Mouse (Mus musculus) forebrain, embryonic 13.5 days (tissue): ENCODE results near the gene Lamc2. TPM values are rescaled to one million over a fixed set of nuclear protein-coding genes. Genes with fewer than 3 reads are reported as not detected.

Experiments used
- ATAC-seq: fragments of 200-750 bp; cut with Nextera tagmentation; 2 replicates; pipeline ENCODE4 v1.8.0; 2017
- H3K27ac ChIP-seq: fragments of 300-500 bp; sonication (generic); 2 replicates; pipeline ENCODE4 v1.5.1; 2015; ENCODE audit warnings: inconsistent platforms, mild to moderate bottlenecking, moderate library complexity
- H3K27me3 ChIP-seq: fragments of 300-500 bp; sonication (generic); 2 replicates; pipeline ENCODE4 v1.6.1; 2015; ENCODE audit warnings: mild to moderate bottlenecking, inconsistent platforms
- H3K36me3 ChIP-seq: fragments of 300-500 bp; sonication (generic); 2 replicates; pipeline ENCODE4 v1.6.1; 2015; ENCODE audit warnings: mild to moderate bottlenecking, inconsistent platforms; ENCODE audit not compliant: poor library complexity, severe bottlenecking
- H3K4me1 ChIP-seq: fragments of 300-500 bp; sonication (generic); 2 replicates; pipeline ENCODE4 v1.6.1; 2015; ENCODE audit warnings: inconsistent platforms
- H3K4me2 ChIP-seq: fragments of 300-500 bp; sonication (generic); 2 replicates; pipeline ENCODE4 v1.6.1; 2015; ENCODE audit warnings: inconsistent platforms, mild to moderate bottlenecking, moderate library complexity
- H3K4me3 ChIP-seq: fragments of 300-500 bp; sonication (generic); 2 replicates; pipeline ENCODE4 v1.5.1; 2015; ENCODE audit warnings: mild to moderate bottlenecking, inconsistent platforms
- H3K9ac ChIP-seq: fragments of 300-500 bp; sonication (generic); 2 replicates; pipeline ENCODE4 v1.6.1; 2015; ENCODE audit warnings: mild to moderate bottlenecking, inconsistent platforms
- H3K9me3 ChIP-seq: fragments of 300-500 bp; sonication (generic); replicated peaks from 2 replicates; pipeline ENCODE4 v1.6.1; 2016; ENCODE audit warnings: inconsistent platforms
- WGBS: fragments of 180-500 bp; shearing (Covaris S2); methylation state at CpG from one replicate; pipeline ENCODE4 v1.1.7; 2015; 5-methylcytosine and 5-hydroxymethylcytosine counted together
- polyA plus RNA-seq: library from polyadenylated mRNA; unstranded; fragments of >200 nt; fragmentation: Nextera tagmentation; extraction: Ambion mirVana; gene quantifications from 2 replicates; pipeline ENCODE4 v1.2.1, GENCODE M21; 2015

Gene Lamc2
- polyA plus RNA-seq, 1 experiment from 2014 or later: 0.14 TPM

DNA sequence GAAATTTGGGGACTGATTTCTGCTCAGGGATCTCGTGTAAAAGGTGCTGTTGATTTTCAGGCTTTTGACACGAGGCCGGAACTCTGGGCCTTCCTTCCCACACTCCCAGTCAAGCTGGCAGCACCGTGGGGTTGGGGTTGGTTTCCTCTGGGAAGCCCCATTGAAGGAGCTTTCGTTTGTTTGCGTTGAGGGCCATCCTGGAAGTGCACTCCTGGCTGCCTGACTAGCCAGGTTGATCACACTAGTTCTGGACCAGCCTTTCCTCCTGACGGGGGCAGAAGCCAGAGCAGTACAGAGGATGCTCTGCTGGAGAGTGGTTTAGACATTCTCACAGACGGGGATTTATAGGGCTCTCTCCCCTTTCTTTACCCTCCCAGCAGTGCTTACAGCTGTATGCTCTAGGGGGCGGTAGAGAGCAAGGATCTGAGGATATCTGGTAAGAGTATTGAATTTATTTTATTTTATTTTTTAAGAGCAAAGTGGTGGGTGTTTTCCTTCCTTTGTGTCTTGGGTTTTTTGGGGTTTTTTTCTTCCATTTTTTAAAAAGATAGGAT, 84.8 kb downstream of the Lamc2 start:
- H3K4me3 ChIP-seq: no peak overlapping the region
- no peaks in the 10 kb centered on the region for H3K4me1 ChIP-seq
- no peak overlapping the region for H3K4me2 ChIP-seq
- no peak overlapping the region for H3K9ac ChIP-seq
- no peaks in the 10 kb centered on the region for H3K9me3 ChIP-seq
- H3K27ac ChIP-seq: no peak overlapping the region
- WGBS: 41% methylated on average over 9 of the region's 9 CpGs
- H3K36me3 ChIP-seq: no peaks in the 10 kb centered on the region
- no peak; the same call in 1 of the 2 replicates for ATAC-seq
- no peaks in the 10 kb centered on the region for H3K27me3 ChIP-seq

GRCm38 (mm10) chr1:153100912-153101311, 85.3 kb downstream of the Lamc2 start:
- no peaks in the 10 kb centered on the region for H3K4me1 ChIP-seq
- H3K9me3 ChIP-seq: no peaks in the 10 kb centered on the region
- no peak overlapping the region for H3K9ac ChIP-seq
- no peak for ATAC-seq
- H3K27me3 ChIP-seq: 0 out of 2 replicates have a peak, but pooled peaks cover under 1% of the 10 kb centered on the region
- 62% methylated on average over 9 of the region's 9 CpGs for WGBS
- no peak overlapping the region for H3K4me2 ChIP-seq
- no peaks in the 10 kb centered on the region for H3K36me3 ChIP-seq
- no peak overlapping the region for H3K4me3 ChIP-seq
- H3K27ac ChIP-seq: no peak overlapping the region

- Histone ChIP-seq H3K4me1 (peaks cover 5% of the 10 kb centered on the region), H3K4me3 (no peak overlapping the region), H3K4me2 (no peak overlapping the region), H3K9me3 (no peaks in the 10 kb centered on the region), H3K9ac (no peak overlapping the region), H3K27me3 (0 out of 2 replicates have a peak, but pooled peaks cover 4% of the 10 kb centered on the region), H3K27ac (no peak overlapping the region), H3K36me3 (no peaks in the 10 kb centered on the region)
- WGBS: 38% methylated on average over 11 of the region's 11 CpGs
- ATAC-seq: no peak
These were observed 87.7 kb downstream of the Lamc2 start for GRCm38 (mm10) chr1:153098586-153098985.

DNA sequence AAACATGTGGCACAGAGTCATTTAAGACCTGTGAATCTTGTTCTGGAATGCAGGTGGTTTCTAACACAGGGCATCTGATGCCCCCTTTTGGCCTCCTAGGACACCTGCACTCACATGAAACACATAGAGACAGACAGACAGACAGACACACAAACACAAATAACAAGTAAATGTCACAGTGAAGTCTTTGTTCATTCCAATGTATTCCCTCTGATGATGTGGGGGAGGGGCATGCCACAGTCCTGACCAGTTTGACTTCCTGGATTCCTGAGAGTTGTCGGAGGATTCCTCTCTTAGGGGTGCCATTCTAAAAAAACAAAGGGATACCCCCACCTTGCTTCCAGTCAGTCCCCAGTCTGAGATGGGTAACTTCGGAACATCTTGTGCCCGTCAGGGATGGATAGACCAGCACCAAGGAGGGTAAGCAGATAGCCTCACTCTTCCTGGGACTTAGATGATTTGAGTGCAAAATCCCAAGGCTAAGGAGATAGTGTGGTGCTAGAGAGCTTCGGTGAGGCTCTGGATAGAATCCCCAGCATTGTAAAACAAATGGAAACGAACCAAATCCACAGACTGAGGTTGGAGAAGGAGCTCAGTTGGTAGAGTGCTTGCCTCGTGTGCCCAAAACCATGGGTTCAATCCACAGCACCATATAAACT, 89.1 kb downstream of the Lamc2 start:
- no peak for ATAC-seq
- no peak overlapping the region for H3K9ac ChIP-seq
- 0 out of 2 replicates have a peak, but pooled peaks cover 4% of the 10 kb centered on the region for H3K27me3 ChIP-seq
- no peak overlapping the region for H3K4me3 ChIP-seq
- peaks cover 9% of the 10 kb centered on the region for H3K4me1 ChIP-seq
- 91% methylated on average over 6 of the region's 6 CpGs for WGBS
- H3K36me3 ChIP-seq: no peaks in the 10 kb centered on the region
- no peak overlapping the region for H3K4me2 ChIP-seq
- no peaks in the 10 kb centered on the region for H3K9me3 ChIP-seq
- no peak overlapping the region for H3K27ac ChIP-seq

- no peak overlapping the region for H3K4me3 ChIP-seq
- H3K4me1 ChIP-seq: peaks cover 9% of the 10 kb centered on the region
- H3K27ac ChIP-seq: no peak overlapping the region
- H3K36me3 ChIP-seq: no peaks in the 10 kb centered on the region
- H3K4me2 ChIP-seq: no peak overlapping the region
- no peak overlapping the region for H3K9ac ChIP-seq
- H3K27me3 ChIP-seq: 0 out of 2 replicates have a peak, but pooled peaks cover 4% of the 10 kb centered on the region
- 16% methylated on average over 16 of the region's 16 CpGs for WGBS
- no peak for ATAC-seq
- H3K9me3 ChIP-seq: no peaks in the 10 kb centered on the region
These were observed 90.2 kb downstream of the Lamc2 start for GRCm38 (mm10) chr1:153095826-153096727.

DNA sequence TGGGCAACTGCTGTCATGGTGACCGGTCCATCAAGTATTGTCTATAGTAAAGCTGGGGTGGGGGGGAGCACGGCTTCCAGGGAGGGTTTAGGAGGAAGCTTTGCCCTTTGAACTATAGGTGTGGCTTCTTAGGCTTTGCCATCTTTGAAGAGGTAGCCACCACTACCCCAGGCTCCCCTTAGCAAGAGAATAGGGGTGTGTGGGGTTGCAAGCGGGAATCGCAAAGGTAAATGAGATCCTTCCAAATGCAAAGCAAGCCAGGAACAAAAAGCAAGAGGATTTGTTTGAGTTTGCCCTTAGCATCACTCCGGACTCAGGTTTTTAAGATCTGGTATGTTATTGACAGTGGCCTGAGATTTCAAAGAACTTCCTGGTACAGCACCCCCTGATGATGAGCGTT, 90.9 kb downstream of the Lamc2 start:
- no peaks in the 10 kb centered on the region for H3K36me3 ChIP-seq
- H3K4me2 ChIP-seq: no peak overlapping the region
- H3K4me3 ChIP-seq: no peak overlapping the region
- H3K9me3 ChIP-seq: no peaks in the 10 kb centered on the region
- no peak for ATAC-seq
- 0 out of 2 replicates have a peak, but pooled peaks cover 4% of the 10 kb centered on the region for H3K27me3 ChIP-seq
- no peak overlapping the region for H3K9ac ChIP-seq
- WGBS: 34% methylated on average over 6 of the region's 6 CpGs
- no peak overlapping the region for H3K27ac ChIP-seq
- H3K4me1 ChIP-seq: peaks cover 9% of the 10 kb centered on the region

- WGBS: 22% methylated on average over 12 of the region's 12 CpGs
- no peak for ATAC-seq
- no peak overlapping the region for H3K4me3 ChIP-seq
These were observed 91.8 kb downstream of the Lamc2 start for GRCm38 (mm10) chr1:153094226-153095076.

GRCm38 (mm10) chr1:153093581-153093980, 92.7 kb downstream of the Lamc2 start:
- no peak overlapping the region for H3K4me3 ChIP-seq
- no peaks in the 10 kb centered on the region for H3K9me3 ChIP-seq
- no peak overlapping the region for H3K27ac ChIP-seq
- H3K9ac ChIP-seq: no peak overlapping the region
- WGBS: 70% methylated on average over 4 of the region's 4 CpGs
- H3K27me3 ChIP-seq: 0 out of 2 replicates have a peak, but pooled peaks cover 4% of the 10 kb centered on the region
- H3K36me3 ChIP-seq: 0 out of 2 replicates have a peak, but pooled peaks cover 2% of the 10 kb centered on the region
- no peak overlapping the region for H3K4me2 ChIP-seq
- peaks cover 9% of the 10 kb centered on the region for H3K4me1 ChIP-seq
- ATAC-seq: 0 out of 2 replicates have a peak, but pooled peaks have one; percentile 34

More at GRCm38 (mm10) chr1:153094226-153095076, 91.8 kb downstream of the Lamc2 start:
- H3K36me3 ChIP-seq: 0 out of 2 replicates have a peak, but pooled peaks cover 2% of the 10 kb centered on the region
- no peak overlapping the region for H3K27ac ChIP-seq
- H3K27me3 ChIP-seq: 0 out of 2 replicates have a peak, but pooled peaks cover 4% of the 10 kb centered on the region
- peaks cover 9% of the 10 kb centered on the region for H3K4me1 ChIP-seq
- no peak overlapping the region for H3K9ac ChIP-seq
- no peaks in the 10 kb centered on the region for H3K9me3 ChIP-seq
- no peak overlapping the region for H3K4me2 ChIP-seq

DNA sequence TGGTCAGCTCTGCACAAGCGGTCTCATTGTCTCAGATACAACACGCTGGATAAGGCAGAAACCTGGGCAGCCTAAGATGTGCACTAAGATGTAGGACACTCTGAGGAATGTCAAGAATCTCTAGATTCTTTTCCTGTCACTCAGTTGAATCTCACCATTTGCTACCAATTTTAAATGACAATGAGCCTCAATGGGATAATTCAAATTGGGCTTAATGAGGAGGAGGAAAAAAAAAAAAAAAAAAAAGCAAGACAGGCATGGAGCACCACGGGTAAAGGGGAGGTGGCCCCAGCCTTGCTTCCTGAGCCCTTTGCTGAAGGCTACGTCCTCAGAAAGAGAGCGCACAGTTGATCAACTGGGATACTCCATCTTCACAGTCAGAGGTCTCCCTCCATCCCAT, 93.1 kb downstream of the Lamc2 start:
- Histone ChIP-seq H3K27me3 (0 out of 2 replicates have a peak, but pooled peaks cover 4% of the 10 kb centered on the region), H3K4me1 (peaks cover 9% of the 10 kb centered on the region), H3K36me3 (0 out of 2 replicates have a peak, but pooled peaks cover 2% of the 10 kb centered on the region), H3K4me2 (no peak overlapping the region), H3K9ac (no peak overlapping the region), H3K4me3 (no peak overlapping the region), H3K9me3 (no peaks in the 10 kb centered on the region), H3K27ac (no peak overlapping the region)
- no peak for ATAC-seq
- 49% methylated on average over 5 of the region's 5 CpGs for WGBS

- no peaks in the 10 kb centered on the region for H3K9me3 ChIP-seq
- peak; percentile 76 for ATAC-seq
- H3K4me3 ChIP-seq: no peak overlapping the region
- 55% methylated on average over 5 of the region's 5 CpGs for WGBS
- H3K27me3 ChIP-seq: 0 out of 2 replicates have a peak, but pooled peaks cover 4% of the 10 kb centered on the region
- H3K4me1 ChIP-seq: peaks cover 9% of the 10 kb centered on the region
- no peak overlapping the region for H3K27ac ChIP-seq
- H3K36me3 ChIP-seq: 0 out of 2 replicates have a peak, but pooled peaks cover 7% of the 10 kb centered on the region
- 0 out of 2 replicates have a peak overlapping the region, but pooled peaks have one; percentile 1 for H3K9ac ChIP-seq
- no peak overlapping the region for H3K4me2 ChIP-seq
These were observed 93.8 kb downstream of the Lamc2 start for GRCm38 (mm10) chr1:153092237-153092975.
